Mouse (Mus musculus) CH12.LX (cell line): ENCODE measurements at regions not wholly inside any gene's neighbourhood (a gene's known extent, or its start where the extent isn't known, plus 50 kb on each side); places are given as distances from the start of the nearest gene placed in this dataset.

Experiments
- DNase-seq: peaks from one replicate; pipeline ENCODE4 v3.0.0-alpha.2; 2013; ENCODE audit errors: extremely low read depth
- H3K27ac ChIP-seq: 2 replicates; pipeline ENCODE4 v1.5.1; 2012; ENCODE audit warnings: low read depth, mild to moderate bottlenecking, control low read depth, moderate library complexity; ENCODE audit not compliant: insufficient read depth
- H3K27me3 ChIP-seq: replicated peaks from 2 replicates; pipeline ENCODE3; 2012; ENCODE audit warnings: inconsistent platforms
- H3K36me3 ChIP-seq, 2 experiments: replicated peaks in 1 of 2; 2 replicates each; pipeline versions ENCODE3 to v1.6.1; 2012; ENCODE audit warnings: inconsistent platforms in 1 of 2, low read length in 1 of 2, mild to moderate bottlenecking in 1 of 2, mixed read lengths in 1 of 2, moderate library complexity in 1 of 2; ENCODE audit not compliant: control insufficient read depth in 1 of 2, insufficient read depth in 1 of 2
- H3K4me1 ChIP-seq, 2 experiments: 2 replicates each; pipeline ENCODE4 v1.6.1; 2012; ENCODE audit warnings: inconsistent platforms in 1 of 2, moderate library complexity in 1 of 2; ENCODE audit not compliant: insufficient read depth in 2 of 2, control insufficient read depth in 1 of 2
- H3K4me2 ChIP-seq: 2 replicates; pipeline ENCODE4 v1.6.1; 2012; ENCODE audit warnings: low read depth, mild to moderate bottlenecking, control low read depth; ENCODE audit not compliant: poor library complexity, insufficient read depth, severe bottlenecking
- H3K4me3 ChIP-seq, 3 experiments: fragments of 150-350 bp in 1 of 3; sonication (generic) in 1 of 3; replicated peaks in 1 of 3; 2 replicates each; pipeline versions ENCODE3 to v1.5.1; 2011 to 2012; ENCODE audit warnings: low read depth in 2 of 3, low read length in 2 of 3, mild to moderate bottlenecking in 2 of 3, moderate library complexity in 2 of 3, control low read depth in 1 of 3, improper control_type of control experiment in 1 of 3, inconsistent platforms in 1 of 3, mixed read lengths in 1 of 3; ENCODE audit not compliant: poor library complexity in 1 of 3
- H3K79me2 ChIP-seq: replicated peaks from 2 replicates; pipeline ENCODE4 v1.6.1; 2012; ENCODE audit warnings: mild to moderate bottlenecking, moderate library complexity; ENCODE audit not compliant: control insufficient read depth, poor library complexity, insufficient read depth, severe bottlenecking; ENCODE audit errors: extremely low read depth
- H3K9ac ChIP-seq: 2 replicates; pipeline ENCODE4 v1.6.1; 2012; ENCODE audit warnings: low read depth, mild to moderate bottlenecking, control low read depth, moderate library complexity; ENCODE audit not compliant: insufficient read depth
- H3K9me3 ChIP-seq: replicated peaks from 2 replicates; pipeline ENCODE3; 2012; ENCODE audit warnings: low read length, inconsistent platforms, mixed read lengths
- CHD1 ChIP-seq: IDR thresholded peaks from 2 replicates; pipeline ENCODE4 v1.6.1; 2012; ENCODE audit warnings: low read depth, low read length, improper control_type of control experiment, inconsistent platforms
- CHD2 ChIP-seq: IDR thresholded peaks from 2 replicates; pipeline ENCODE4 v1.6.1; 2011; ENCODE audit warnings: low read length, improper control_type of control experiment
- ELF1 ChIP-seq: IDR thresholded peaks from 2 replicates; pipeline ENCODE4 v1.6.1; 2014; ENCODE audit warnings: low read depth, mild to moderate bottlenecking, inconsistent platforms, low read length, improper control_type of control experiment
- JUN ChIP-seq: IDR thresholded peaks from 2 replicates; pipeline ENCODE4 v1.6.1; 2011; ENCODE audit warnings: low read depth, mild to moderate bottlenecking, low read length, improper control_type of control experiment, moderate library complexity; ENCODE audit not compliant: insufficient read depth
- KAT2A ChIP-seq: IDR thresholded peaks from 2 replicates; pipeline ENCODE4 v1.6.1; 2012; ENCODE audit warnings: low read length, improper control_type of control experiment, inconsistent platforms; ENCODE audit not compliant: insufficient replicate concordance
- MAX ChIP-seq: IDR thresholded peaks from 2 replicates; pipeline ENCODE4 v1.6.1; 2011; ENCODE audit warnings: low read length, improper control_type of control experiment
- MAZ ChIP-seq: IDR thresholded peaks from 2 replicates; pipeline ENCODE4 v1.6.1; 2012; ENCODE audit warnings: low read depth, mild to moderate bottlenecking, inconsistent platforms, low read length, improper control_type of control experiment, moderate library complexity
- MXI1 ChIP-seq: IDR thresholded peaks from 2 replicates; pipeline ENCODE4 v1.6.1; 2011; ENCODE audit warnings: mild to moderate bottlenecking, low read depth, low read length, improper control_type of control experiment
- MYC ChIP-seq: IDR thresholded peaks from 2 replicates; pipeline ENCODE4 v1.6.1; 2011; ENCODE audit warnings: low read depth, mild to moderate bottlenecking, improper control_type of control experiment, low read length
- NRF1 ChIP-seq: IDR thresholded peaks from 2 replicates; pipeline ENCODE4 v1.6.1; 2014; ENCODE audit warnings: low read depth, mild to moderate bottlenecking, inconsistent platforms, low read length, improper control_type of control experiment, moderate library complexity
- POLR2A ChIP-seq: IDR thresholded peaks from 2 replicates; pipeline ENCODE4 v1.6.1; 2011; ENCODE audit warnings: low read depth, mild to moderate bottlenecking, improper control_type of control experiment, low read length
- RAD21 ChIP-seq: IDR thresholded peaks from 2 replicates; pipeline ENCODE4 v1.6.1; 2011; ENCODE audit warnings: low read depth, mild to moderate bottlenecking, low read length, improper control_type of control experiment, moderate library complexity
- RCOR1 ChIP-seq: conservative IDR thresholded peaks from 2 replicates; pipeline ENCODE4 v1.6.1; 2012; ENCODE audit warnings: low read depth, mild to moderate bottlenecking, inconsistent platforms, low read length, improper control_type of control experiment
- SIN3A ChIP-seq: IDR thresholded peaks from 2 replicates; pipeline ENCODE4 v1.6.1; 2012; ENCODE audit warnings: low read length, improper control_type of control experiment, inconsistent platforms
- TCF12 ChIP-seq: IDR thresholded peaks from 2 replicates; pipeline ENCODE4 v1.6.1; 2014; ENCODE audit warnings: low read depth, mild to moderate bottlenecking, inconsistent platforms, low read length, improper control_type of control experiment
- UBTF ChIP-seq: IDR thresholded peaks from 2 replicates; pipeline ENCODE4 v1.6.1; 2012; ENCODE audit warnings: low read depth, mild to moderate bottlenecking, inconsistent platforms, low read length, improper control_type of control experiment, moderate library complexity
- USF2 ChIP-seq: conservative IDR thresholded peaks from 2 replicates; pipeline ENCODE4 v1.6.1; 2011; ENCODE audit warnings: low read depth, low read length, improper control_type of control experiment
- ZC3H11A ChIP-seq: IDR thresholded peaks from 2 replicates; pipeline ENCODE4 v1.6.1; 2012; ENCODE audit warnings: low read depth, mild to moderate bottlenecking, inconsistent platforms, low read length, improper control_type of control experiment
- ZMIZ1 ChIP-seq: IDR thresholded peaks from 2 replicates; pipeline ENCODE4 v1.6.1; 2012; ENCODE audit warnings: low read depth, mild to moderate bottlenecking, inconsistent platforms, low read length, improper control_type of control experiment
- dilution Hi-C: fragments of 300-500 bp; cut with MboI; formaldehyde crosslinking; loops from 2 replicates; pipeline ENCODE4 v1.14.3; 2020; ENCODE audit warnings: low sequenced_read_pairs; ENCODE audit not compliant: extremely low pct_unique_long_range_greater_than_20kb, extremely low pct_ligation_motif_present
- in situ Hi-C: fragments of 300-500 bp; cut with MboI; formaldehyde crosslinking; loops from 3 replicates; pipeline ENCODE4 v1.14.3; 2019; ENCODE audit warnings: low sequenced_read_pairs, low pct_ligation_motif_present, low pct_unique_long_range_greater_than_20kb, mixed read lengths

DNA sequence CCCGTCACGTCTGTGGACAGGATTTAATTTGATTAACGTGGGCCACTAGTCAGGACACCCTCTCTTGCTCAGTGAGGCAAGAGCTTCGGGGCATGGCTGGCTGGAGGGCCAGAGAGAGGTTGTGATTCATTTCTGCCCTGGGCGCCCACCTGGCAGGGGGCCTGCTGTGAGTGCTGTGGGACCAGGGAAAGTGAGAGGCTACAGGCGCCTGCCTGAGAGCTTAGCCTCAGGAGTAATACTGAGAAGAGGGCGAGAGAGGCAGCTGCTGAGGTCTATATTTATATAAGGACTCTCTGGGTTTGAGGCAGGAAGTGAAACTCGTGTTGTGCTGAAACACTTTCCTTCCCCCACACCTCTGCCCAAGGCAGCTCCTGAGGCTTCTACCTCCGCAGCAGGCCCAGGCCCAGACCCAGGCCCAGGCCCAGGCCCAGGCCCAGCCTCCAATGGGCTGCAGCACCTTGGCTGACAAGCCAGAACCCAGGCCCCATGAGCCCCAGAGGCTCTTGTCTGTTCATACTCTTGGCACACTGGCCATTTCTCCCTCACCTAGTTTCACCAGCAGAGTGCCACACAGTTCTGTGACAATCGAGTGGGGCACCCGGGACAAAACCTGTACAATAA, 176.9 kb upstream of the Bcl6 start (continued):
- TF ChIP-seq MAZ (peak; percentile 80; the same call in 1 of the 2 replicates), POLR2A (no peak), ZMIZ1 (no peak), RCOR1 (peak; percentile 99), RAD21 (no peak; the same call in 1 of the 2 replicates), CHD1 (no peak), MXI1 (no peak), SIN3A (no peak; the same call in 1 of the 2 replicates), JUN (peak; percentile 75)

DNA sequence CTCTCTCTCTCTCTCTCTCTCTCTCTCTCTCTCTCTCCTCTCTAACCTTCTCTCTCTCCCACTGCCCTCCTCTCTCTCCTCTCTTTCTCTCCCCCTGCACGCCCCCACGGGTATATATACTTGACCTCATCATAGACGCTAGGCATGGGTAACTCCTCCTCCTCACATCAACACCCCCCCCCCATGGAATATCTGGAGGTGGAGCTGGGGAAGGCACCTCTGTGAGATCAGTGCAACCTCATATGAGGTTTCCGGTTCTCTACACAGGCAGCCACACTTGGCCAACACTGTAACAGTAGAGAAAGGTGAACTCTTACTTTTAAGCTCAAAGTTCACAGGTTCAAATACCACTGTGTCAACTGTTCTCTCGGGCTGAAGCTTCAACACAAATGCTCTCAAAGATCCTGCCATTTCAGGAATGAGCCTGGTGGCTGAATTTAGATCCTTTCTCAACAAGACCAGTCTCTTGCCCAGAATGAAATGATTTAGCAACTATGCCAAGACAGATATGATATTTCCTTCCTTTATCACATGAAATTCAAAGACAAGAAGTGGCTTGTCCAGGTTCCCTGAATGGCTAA, 172.1 kb upstream of the Bcl6 start:
- Histone ChIP-seq H3K9me3 (no peaks in the 10 kb centered on the region), H3K79me2 (no peaks in the 10 kb centered on the region), H3K4me1 (peaks cover 6 to 27% of the 10 kb centered on the region in 2 experiments), H3K4me2 (no peak overlapping the region), H3K9ac (no peak overlapping the region), H3K4me3 (no peak overlapping the region), H3K36me3 (no peaks in the 10 kb centered on the region), H3K27me3 (peaks cover 84% of the 10 kb centered on the region), H3K27ac (no peak overlapping the region)
- no peak for TF ChIP-seq SIN3A
- TF ChIP-seq MAX, result no peak
- TF ChIP-seq ZC3H11A, result no peak
- no peak for TF ChIP-seq MAZ
- no peak for TF ChIP-seq ELF1
- no peak for TF ChIP-seq KAT2A
- TF ChIP-seq MYC, result no peak
- TF ChIP-seq USF2, result no peak
- no peak for TF ChIP-seq NRF1
- no peak for TF ChIP-seq MXI1
- no peak for TF ChIP-seq TCF12
- TF ChIP-seq UBTF, result no peak
- dilution Hi-C loops, result no loop called here
- in situ Hi-C loops, result no loop called here
- no peak for DNase-seq

DNA sequence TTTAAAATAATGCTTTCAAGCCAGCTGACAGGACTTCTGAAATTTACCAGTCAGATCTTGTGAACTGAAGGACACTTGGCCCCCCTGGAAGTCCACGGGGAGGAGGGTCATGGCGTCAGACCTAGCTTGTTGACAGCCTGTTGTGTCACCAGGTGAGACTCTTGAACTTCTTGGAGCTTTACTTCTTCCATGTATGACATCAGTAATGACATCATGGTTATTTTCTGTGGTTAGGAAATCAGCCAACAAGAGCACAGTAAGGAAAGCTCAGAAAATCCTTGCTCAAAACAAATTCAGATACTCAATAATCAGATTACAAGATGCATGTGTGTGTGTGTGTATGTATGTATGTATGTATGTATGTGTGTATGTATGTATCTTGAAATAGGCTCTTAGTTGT, 170.7 kb upstream of the Bcl6 start:
- Histone ChIP-seq H3K9me3 (no peaks in the 10 kb centered on the region), H3K27me3 (peaks cover 91% of the 10 kb centered on the region), H3K9ac (no peak overlapping the region), H3K4me1 (peaks cover 0 to 12% of the 10 kb centered on the region in 2 experiments; a peak in 3 of 4 replicates), H3K27ac (no peak overlapping the region), H3K36me3 (no peaks in the 10 kb centered on the region), H3K79me2 (no peaks in the 10 kb centered on the region), H3K4me2 (no peak overlapping the region), H3K4me3 (no peak overlapping the region)
- DNase-seq, result no peak
- no peak for TF ChIP-seq CHD2
- dilution Hi-C loops (no loop called here), in situ Hi-C loops (no loop called here)
